Mouse (Mus musculus) midbrain, postnatal 0 days (tissue): ENCODE results near the gene Olfr224. TPM values are rescaled to one million over a fixed set of nuclear protein-coding genes. Genes with fewer than 3 reads are reported as not detected.

Source experiments
- ATAC-seq: fragments of 200-750 bp; cut with Nextera tagmentation; 2 replicates; pipeline ENCODE4 v1.8.0; 2017; ENCODE audit warnings: moderate number of reproducible peaks, mild to moderate bottlenecking, moderate TSS enrichment, moderate library complexity; ENCODE audit not compliant: low FRiP score
- DNase-seq: peaks from one replicate; pipeline ENCODE4 v3.0.0-alpha.2; 2015; ENCODE audit warnings: low spot score
- H3K27ac ChIP-seq: fragments of 300-500 bp; sonication (generic); 2 replicates; pipeline ENCODE4 v1.5.1; 2014; ENCODE audit warnings: low read depth, mild to moderate bottlenecking, low read length, mixed read lengths
- H3K27me3 ChIP-seq: fragments of 300-500 bp; sonication (generic); 2 replicates; pipeline ENCODE4 v1.6.1; 2014; ENCODE audit warnings: low read length, control low read depth, mixed read lengths; ENCODE audit not compliant: insufficient read depth
- H3K36me3 ChIP-seq: fragments of 300-500 bp; sonication (generic); 2 replicates; pipeline ENCODE4 v1.6.1; 2014; ENCODE audit warnings: low read length, control low read depth, mixed read lengths; ENCODE audit not compliant: insufficient read depth
- H3K4me1 ChIP-seq: fragments of 300-500 bp; sonication (generic); 2 replicates; pipeline ENCODE4 v1.6.1; 2014; ENCODE audit warnings: mild to moderate bottlenecking, control low read depth, antibody characterized with exemption, low read length, mixed read lengths; ENCODE audit not compliant: insufficient read depth
- H3K4me2 ChIP-seq: fragments of 300-500 bp; sonication (generic); 2 replicates; pipeline ENCODE4 v1.6.1; 2014; ENCODE audit warnings: low read depth, mild to moderate bottlenecking, low read length, mixed read lengths; ENCODE audit not compliant: poor library complexity, severe bottlenecking
- H3K4me3 ChIP-seq: fragments of 300-500 bp; sonication (generic); 2 replicates; pipeline ENCODE4 v1.5.1; 2014; ENCODE audit warnings: low read depth, mild to moderate bottlenecking, low read length, moderate library complexity
- H3K9ac ChIP-seq: fragments of 300-500 bp; sonication (generic); replicated peaks from 2 replicates; pipeline ENCODE4 v1.6.1; 2014; ENCODE audit warnings: mild to moderate bottlenecking, low read length, moderate library complexity, mixed read lengths; ENCODE audit not compliant: poor library complexity, severe bottlenecking
- H3K9me3 ChIP-seq: fragments of 300-500 bp; sonication (generic); 2 replicates; pipeline ENCODE4 v1.6.1; 2016; ENCODE audit warnings: low read length, control low read depth
- CTCF ChIP-seq: IDR thresholded peaks from 2 replicates; pipeline ENCODE4 v1.5.1; 2016; ENCODE audit warnings: antibody characterized with exemption, mild to moderate bottlenecking
- WGBS: fragments of 180-500 bp; shearing (Covaris S2); extraction: QIAGEN DNeasy Blood & Tissue Kit; methylation state at CpG from one replicate; pipeline ENCODE4 v1.1.7; 2014; 5-methylcytosine and 5-hydroxymethylcytosine counted together
- polyA plus RNA-seq: library from polyadenylated mRNA; unstranded; fragments of >200 nt; fragmentation: Nextera tagmentation; extraction: Ambion mirVana; gene quantifications from 2 replicates; pipeline ENCODE4 v1.2.1, GENCODE M21; 2015
- total RNA-seq: library from RNA; depleted of rRNA; stranded (reverse); fragments of >200 nt; gene quantifications from 2 replicates; pipeline ENCODE4 v1.2.3, GENCODE M21; 2014

Gene Olfr224
- total and polyA plus RNA-seq, 2 experiments from 2014 or later, result not detected

- Histone ChIP-seq H3K4me2 (no peak overlapping the region), H3K4me1 (no peaks in the 10 kb centered on the region), H3K9me3 (no peaks in the 10 kb centered on the region), H3K9ac (no peak overlapping the region), H3K27ac (no peak overlapping the region), H3K4me3 (no peak overlapping the region), H3K27me3 (no peaks in the 10 kb centered on the region), H3K36me3 (no peaks in the 10 kb centered on the region)
- DNase-seq (no peak), ATAC-seq (no peak)
- TF ChIP-seq CTCF, result no peak
- WGBS, result 86% methylated on average over 6 of the region's 6 CpGs
Observed at GRCm38 (mm10) chr11:58607030-58607429, 36.7 kb upstream of the Olfr224 start.

- no peak for TF ChIP-seq CTCF
- no peak overlapping the region for H3K27ac ChIP-seq
- H3K9ac ChIP-seq, result no peak overlapping the region
- 90% methylated on average over 12 of the region's 12 CpGs for WGBS
- H3K36me3 ChIP-seq, result no peaks in the 10 kb centered on the region
- no peaks in the 10 kb centered on the region for H3K9me3 ChIP-seq
- H3K4me2 ChIP-seq, result no peak overlapping the region
- H3K4me1 ChIP-seq, result no peaks in the 10 kb centered on the region
- no peak for DNase-seq
- no peak overlapping the region for H3K4me3 ChIP-seq
- no peak for ATAC-seq
- no peaks in the 10 kb centered on the region for H3K27me3 ChIP-seq
Observed at GRCm38 (mm10) chr11:58606177-58606919, 36.0 kb upstream of the Olfr224 start.

- DNase-seq, result no peak
- no peaks in the 10 kb centered on the region for H3K36me3 ChIP-seq
- H3K27me3 ChIP-seq, result no peaks in the 10 kb centered on the region
- H3K9me3 ChIP-seq, result no peaks in the 10 kb centered on the region
- H3K4me1 ChIP-seq, result no peaks in the 10 kb centered on the region
- WGBS, result 92% methylated on average over 3 of the region's 3 CpGs
- no peak overlapping the region for H3K27ac ChIP-seq
- no peak for TF ChIP-seq CTCF
- H3K4me3 ChIP-seq, result no peak overlapping the region
- ATAC-seq, result no peak
- H3K4me2 ChIP-seq, result no peak overlapping the region
- no peak overlapping the region for H3K9ac ChIP-seq
Observed at GRCm38 (mm10) chr11:58605228-58605627, 34.9 kb upstream of the Olfr224 start.

GRCm38 (mm10) chr11:58604688-58605087 lies 34.3 kb upstream of the Olfr224 start:
- no peak for TF ChIP-seq CTCF
- 67% methylated on average over 2 of the region's 2 CpGs for WGBS
- ATAC-seq (no peak), DNase-seq (no peak)
- Histone ChIP-seq H3K9ac (no peak overlapping the region), H3K4me2 (no peak overlapping the region), H3K27ac (no peak overlapping the region), H3K4me1 (no peaks in the 10 kb centered on the region), H3K4me3 (no peak overlapping the region), H3K9me3 (no peaks in the 10 kb centered on the region), H3K27me3 (no peaks in the 10 kb centered on the region), H3K36me3 (no peaks in the 10 kb centered on the region)

GRCm38 (mm10) chr11:58602800-58603560 lies 32.6 kb upstream of the Olfr224 start:
- no peak for DNase-seq
- no peaks in the 10 kb centered on the region for H3K36me3 ChIP-seq
- H3K9me3 ChIP-seq, result no peaks in the 10 kb centered on the region
- ATAC-seq, result no peak
- no peaks in the 10 kb centered on the region for H3K27me3 ChIP-seq
- TF ChIP-seq CTCF, result no peak
- H3K27ac ChIP-seq, result no peak overlapping the region
- no peak overlapping the region for H3K4me3 ChIP-seq
- 83% methylated on average over 6 of the region's 6 CpGs for WGBS
- no peaks in the 10 kb centered on the region for H3K4me1 ChIP-seq
- no peak overlapping the region for H3K4me2 ChIP-seq
- no peak overlapping the region for H3K9ac ChIP-seq

- H3K9ac ChIP-seq, result no peak overlapping the region
- H3K27me3 ChIP-seq, result no peaks in the 10 kb centered on the region
- no peaks in the 10 kb centered on the region for H3K9me3 ChIP-seq
- no peak for DNase-seq
- no peaks in the 10 kb centered on the region for H3K4me1 ChIP-seq
- H3K27ac ChIP-seq, result no peak overlapping the region
- TF ChIP-seq CTCF, result no peak
- H3K4me2 ChIP-seq, result no peak overlapping the region
- ATAC-seq, result no peak
- no peak overlapping the region for H3K4me3 ChIP-seq
- no peaks in the 10 kb centered on the region for H3K36me3 ChIP-seq
Observed at GRCm38 (mm10) chr11:58602062-58602461, 31.7 kb upstream of the Olfr224 start.
